Mouse (Mus musculus): ENCODE measurements around the gene Zfy1. TPM values are rescaled to one million over a fixed set of nuclear protein-coding genes. Genes with fewer than 3 reads are reported as not detected.
"Not testable (repeated sequence)": the region's sequence is repeated elsewhere in the genome, so short reads cannot be mapped to it uniquely, and the experiment has no call there.

The Zfy1 gene
- polyA plus RNA-seq (2017; shearing (Covaris generic)): not detected

- ATAC-seq: not testable (repeated sequence)
Observed at GRCm38 (mm10) chrY:797309-797708, at the start of gene Zfy1. Zfy1 (minus strand) TSS chrY:797409.

- ATAC-seq: no peak
Observed at GRCm38 (mm10) chrY:818396-818795, 21.2 kb upstream of the Zfy1 start, which contains the start of gene Uba1y. Uba1y (plus strand) TSS chrY:818649.

GRCm38 (mm10) chrY:808991-809661, 11.9 kb upstream of the Zfy1 start:
- ATAC-seq: no peak

Other genes starting within 250 kb of the Zfy1 start
- not detected for gene Uba1y, start 21.2 kb upstream of the Zfy1 start, polyA plus RNA-seq (2017; shearing (Covaris generic))
- 10 to 100 TPM; 33.8 to 40.8 TPM for gene Kdm5d, start 100.4 kb upstream of the Zfy1 start, polyA plus RNA-seq (2017; shearing (Covaris generic))
- 100 to 1,000 TPM; 137 to 155 TPM for gene Eif2s3y, start 213.1 kb upstream of the Zfy1 start, polyA plus RNA-seq (2017; shearing (Covaris generic))

Data from CD4-positive, CD25-positive, alpha-beta regulatory T cell, adult 4 months (primary cell).